Mouse (Mus musculus) ES-E14 (cell line): ENCODE data around the gene Tpm4. TPM values are rescaled to one million over a fixed set of nuclear protein-coding genes. Genes with fewer than 3 reads are reported as not detected.

Experiments used
- DNase-seq: peaks from one replicate; pipeline ENCODE4 v3.0.0-alpha.2; 2013; ENCODE audit warnings: low read depth, low spot score
- H3K27ac ChIP-seq: 2 replicates; pipeline ENCODE4 v1.5.1; 2012; ENCODE audit warnings: low read depth, mild to moderate bottlenecking, low read length, moderate library complexity, mixed read lengths; ENCODE audit not compliant: poor library complexity, insufficient read depth, severe bottlenecking
- H3K36me3 ChIP-seq: 2 replicates; pipeline ENCODE4 v1.6.1; 2012; ENCODE audit warnings: mild to moderate bottlenecking, low read length, moderate library complexity, mixed read lengths; ENCODE audit not compliant: control insufficient read depth, poor library complexity, insufficient read depth, severe bottlenecking
- H3K4me1 ChIP-seq, 2 experiments: fragments of 150-350 bp in 1 of 2; sonication (generic) in 1 of 2; 2 replicates each; pipeline ENCODE4 v1.6.1; 2012; ENCODE audit warnings: low read length in 2 of 2, mild to moderate bottlenecking in 1 of 2, mixed read lengths in 1 of 2; ENCODE audit not compliant: control insufficient read depth in 2 of 2, insufficient read depth in 2 of 2, poor library complexity in 1 of 2
- H3K4me3 ChIP-seq, 2 experiments: fragments of 150-350 bp in 1 of 2; sonication (generic) in 1 of 2; 2 replicates each; pipeline ENCODE4 v1.5.1; 2012; ENCODE audit warnings: low read length in 2 of 2, low read depth in 1 of 2, mild to moderate bottlenecking in 1 of 2, mixed read lengths in 1 of 2; ENCODE audit not compliant: insufficient read depth in 1 of 2, poor library complexity in 1 of 2, severe bottlenecking in 1 of 2
- H3K9ac ChIP-seq: 2 replicates; pipeline ENCODE4 v1.6.1; 2012; ENCODE audit warnings: low read depth, mild to moderate bottlenecking, low read length, mixed read lengths; ENCODE audit not compliant: poor library complexity, insufficient read depth, severe bottlenecking
- H3K9me3 ChIP-seq: fragments of 150-350 bp; sonication (generic); 2 replicates; pipeline ENCODE4 v1.6.1; 2012; ENCODE audit warnings: low read depth, mild to moderate bottlenecking, low read length; ENCODE audit not compliant: control insufficient read depth, insufficient read depth
- CHD2 ChIP-seq: IDR thresholded peaks from 2 replicates; pipeline ENCODE4 v1.6.1; 2014; ENCODE audit warnings: mild to moderate bottlenecking, low read depth, low read length, inconsistent platforms
- HCFC1 ChIP-seq: IDR thresholded peaks from 2 replicates; pipeline ENCODE4 v1.6.1; 2012; ENCODE audit warnings: low read length, inconsistent platforms, borderline replicate concordance; ENCODE audit not compliant: insufficient read depth
- MAFK ChIP-seq: IDR thresholded peaks from 2 replicates; pipeline ENCODE4 v1.6.1; 2014; ENCODE audit warnings: mild to moderate bottlenecking, low read depth, low read length, inconsistent platforms; ENCODE audit not compliant: insufficient read depth
- ZC3H11A ChIP-seq: IDR thresholded peaks from 2 replicates; pipeline ENCODE4 v1.6.1; 2012; ENCODE audit warnings: low read depth, mild to moderate bottlenecking, inconsistent platforms, low read length, borderline replicate concordance
- ZNF384 ChIP-seq: IDR thresholded peaks from 2 replicates; pipeline ENCODE4 v1.6.1; 2012; ENCODE audit warnings: low read depth, low read length, inconsistent platforms
- in situ Hi-C, 2 experiments: fragments of 600-800 bp; cut with MboI; formaldehyde crosslinking; loops; one replicate each; pipeline ENCODE4 v1.15.1; 2025; ENCODE audit warnings: low sequenced_read_pairs in 2 of 2, inconsistent platforms in 1 of 2; ENCODE audit not compliant: unreplicated experiment in 2 of 2
- total RNA-seq: library from RNA; depleted of rRNA; stranded (reverse); fragments of 300-350 nt; gene quantifications from 2 replicates; pipeline ENCODE4 v1.2.3, GENCODE M21; 2012

Gene Tpm4
- total RNA-seq, 1 experiment, result 146 TPM

- no peak overlapping the region for H3K27ac ChIP-seq
- DNase-seq, result no peak
- H3K4me1 ChIP-seq, result peaks cover 2 to 6% of the 10 kb centered on the region in 2 experiments; a peak in 2 of 4 replicates
- TF ChIP-seq HCFC1 (no peak), ZC3H11A (no peak), CHD2 (no peak), ZNF384 (no peak), MAFK (no peak)
- H3K9ac ChIP-seq, result no peak overlapping the region
- H3K36me3 ChIP-seq, result peaks cover 11% of the 10 kb centered on the region
- H3K9me3 ChIP-seq, result no peaks in the 10 kb centered on the region
- in situ Hi-C loops, result no loop called here
- H3K4me3 ChIP-seq, result no peak overlapping the region
Observed at GRCm38 (mm10) chr8:72137431-72137830, 2.7 kb downstream of the Tpm4 start.

- DNase-seq, result no peak
- H3K4me3 ChIP-seq, result no peak overlapping the region
- H3K36me3 ChIP-seq, result peaks cover 12% of the 10 kb centered on the region
- H3K27ac ChIP-seq, result no peak overlapping the region
- in situ Hi-C loops, result no loop called here
- peaks cover 2 to 6% of the 10 kb centered on the region in 2 experiments; a peak in 2 of 4 replicates for H3K4me1 ChIP-seq
- no peak overlapping the region for H3K9ac ChIP-seq
- no peaks in the 10 kb centered on the region for H3K9me3 ChIP-seq
- no peak for TF ChIP-seq ZC3H11A
- TF ChIP-seq MAFK, result no peak
- no peak for TF ChIP-seq HCFC1
- no peak for TF ChIP-seq CHD2
- TF ChIP-seq ZNF384, result no peak
Observed at GRCm38 (mm10) chr8:72138456-72138855, 3.7 kb downstream of the Tpm4 start.

- H3K36me3 ChIP-seq, result peaks cover 22% of the 10 kb centered on the region
- in situ Hi-C loops, result no loop called here
Observed at GRCm38 (mm10) chr8:72143256-72143824, 8.6 kb downstream of the Tpm4 start.

GRCm38 (mm10) chr8:72144345-72144975, 9.7 kb downstream of the Tpm4 start:
- Histone ChIP-seq H3K36me3 (peaks cover 14% of the 10 kb centered on the region), H3K9me3 (no peaks in the 10 kb centered on the region)
- in situ Hi-C loops, result no loop called here

More at GRCm38 (mm10) chr8:72143256-72143824, 8.6 kb downstream of the Tpm4 start:
- TF ChIP-seq CHD2 (no peak), MAFK (no peak), HCFC1 (no peak), ZC3H11A (no peak)
- Histone ChIP-seq H3K4me1 (peaks cover 2 to 5% of the 10 kb centered on the region in 2 experiments; a peak in 1 of 4 replicates), H3K9ac (no peak overlapping the region), H3K9me3 (no peaks in the 10 kb centered on the region), H3K27ac (no peak overlapping the region), H3K4me3 (no peak overlapping the region)
- no peak for DNase-seq

More at GRCm38 (mm10) chr8:72144345-72144975, 9.7 kb downstream of the Tpm4 start:
- DNase-seq, result no peak
- TF ChIP-seq ZC3H11A, result no peak
- no peak for TF ChIP-seq ZNF384
- TF ChIP-seq MAFK, result no peak
- TF ChIP-seq CHD2, result no peak
- TF ChIP-seq HCFC1, result no peak
- Histone ChIP-seq H3K27ac (no peak overlapping the region), H3K9ac (no peak overlapping the region), H3K4me3 (no peak overlapping the region), H3K4me1 (peaks cover 2 to 5% of the 10 kb centered on the region in 2 experiments; a peak in 1 of 4 replicates)
